Mouse (Mus musculus) midbrain, postnatal 0 days (tissue): ENCODE measurements around the gene Gal3st3. TPM values are rescaled to one million over a fixed set of nuclear protein-coding genes. Genes with fewer than 3 reads are reported as not detected.

ENCODE experiments used
- ATAC-seq: fragments of 200-750 bp; cut with Nextera tagmentation; 2 replicates; pipeline ENCODE4 v1.8.0; 2017; ENCODE audit warnings: moderate number of reproducible peaks, mild to moderate bottlenecking, moderate TSS enrichment, moderate library complexity; ENCODE audit not compliant: low FRiP score
- DNase-seq: peaks from one replicate; pipeline ENCODE4 v3.0.0-alpha.2; 2015; ENCODE audit warnings: low spot score
- H3K27ac ChIP-seq: fragments of 300-500 bp; sonication (generic); 2 replicates; pipeline ENCODE4 v1.5.1; 2014; ENCODE audit warnings: low read depth, mild to moderate bottlenecking, low read length, mixed read lengths
- H3K27me3 ChIP-seq: fragments of 300-500 bp; sonication (generic); 2 replicates; pipeline ENCODE4 v1.6.1; 2014; ENCODE audit warnings: low read length, control low read depth, mixed read lengths; ENCODE audit not compliant: insufficient read depth
- H3K36me3 ChIP-seq: fragments of 300-500 bp; sonication (generic); 2 replicates; pipeline ENCODE4 v1.6.1; 2014; ENCODE audit warnings: low read length, control low read depth, mixed read lengths; ENCODE audit not compliant: insufficient read depth
- H3K4me1 ChIP-seq: fragments of 300-500 bp; sonication (generic); 2 replicates; pipeline ENCODE4 v1.6.1; 2014; ENCODE audit warnings: mild to moderate bottlenecking, control low read depth, antibody characterized with exemption, low read length, mixed read lengths; ENCODE audit not compliant: insufficient read depth
- H3K4me2 ChIP-seq: fragments of 300-500 bp; sonication (generic); 2 replicates; pipeline ENCODE4 v1.6.1; 2014; ENCODE audit warnings: low read depth, mild to moderate bottlenecking, low read length, mixed read lengths; ENCODE audit not compliant: poor library complexity, severe bottlenecking
- H3K4me3 ChIP-seq: fragments of 300-500 bp; sonication (generic); 2 replicates; pipeline ENCODE4 v1.5.1; 2014; ENCODE audit warnings: low read depth, mild to moderate bottlenecking, low read length, moderate library complexity
- H3K9ac ChIP-seq: fragments of 300-500 bp; sonication (generic); replicated peaks from 2 replicates; pipeline ENCODE4 v1.6.1; 2014; ENCODE audit warnings: mild to moderate bottlenecking, low read length, moderate library complexity, mixed read lengths; ENCODE audit not compliant: poor library complexity, severe bottlenecking
- H3K9me3 ChIP-seq: fragments of 300-500 bp; sonication (generic); 2 replicates; pipeline ENCODE4 v1.6.1; 2016; ENCODE audit warnings: low read length, control low read depth
- CTCF ChIP-seq: IDR thresholded peaks from 2 replicates; pipeline ENCODE4 v1.5.1; 2016; ENCODE audit warnings: antibody characterized with exemption, mild to moderate bottlenecking
- WGBS: fragments of 180-500 bp; shearing (Covaris S2); extraction: QIAGEN DNeasy Blood & Tissue Kit; methylation state at CpG from one replicate; pipeline ENCODE4 v1.1.7; 2014; 5-methylcytosine and 5-hydroxymethylcytosine counted together
- polyA plus RNA-seq: library from polyadenylated mRNA; unstranded; fragments of >200 nt; fragmentation: Nextera tagmentation; extraction: Ambion mirVana; gene quantifications from 2 replicates; pipeline ENCODE4 v1.2.1, GENCODE M21; 2015
- total RNA-seq: library from RNA; depleted of rRNA; stranded (reverse); fragments of >200 nt; gene quantifications from 2 replicates; pipeline ENCODE4 v1.2.3, GENCODE M21; 2014

Gene Gal3st3
- total and polyA plus RNA-seq, 2 experiments from 2014 or later = 29.2 to 40.8 TPM

GRCm38 (mm10) chr19:5323801-5324200 is 25.7 kb downstream of the Gal3st3 start:
- Histone ChIP-seq H3K27me3 (no peaks in the 10 kb centered on the region), H3K4me2 (no peak overlapping the region), H3K4me3 (no peak overlapping the region), H3K9ac (no peak overlapping the region), H3K27ac (no peak overlapping the region), H3K4me1 (no peaks in the 10 kb centered on the region), H3K9me3 (no peaks in the 10 kb centered on the region), H3K36me3 (no peaks in the 10 kb centered on the region)
- no peak for DNase-seq
- no peak for TF ChIP-seq CTCF
- 55% methylated on average over 17 of the region's 17 CpGs for WGBS
- ATAC-seq = no peak

GRCm38 (mm10) chr19:5327970-5328369 is 29.8 kb downstream of the Gal3st3 start:
- H3K9ac ChIP-seq = no peak overlapping the region
- no peak for DNase-seq
- WGBS = 69% methylated on average over 19 of the region's 19 CpGs
- H3K4me2 ChIP-seq = no peak overlapping the region
- no peaks in the 10 kb centered on the region for H3K27me3 ChIP-seq
- H3K36me3 ChIP-seq = no peaks in the 10 kb centered on the region
- H3K9me3 ChIP-seq = no peaks in the 10 kb centered on the region
- H3K4me3 ChIP-seq = no peak overlapping the region
- ATAC-seq = no peak
- no peak overlapping the region for H3K27ac ChIP-seq
- no peaks in the 10 kb centered on the region for H3K4me1 ChIP-seq
- no peak for TF ChIP-seq CTCF

- DNase-seq = no peak
- Histone ChIP-seq H3K9me3 (no peaks in the 10 kb centered on the region), H3K4me3 (no peak overlapping the region), H3K4me2 (no peak overlapping the region), H3K36me3 (no peaks in the 10 kb centered on the region), H3K27ac (no peak overlapping the region), H3K4me1 (no peaks in the 10 kb centered on the region), H3K9ac (no peak overlapping the region), H3K27me3 (no peaks in the 10 kb centered on the region)
- 80% methylated on average over 5 of the region's 5 CpGs for whole genome bisulfite sequencing
- ATAC-seq = no peak
- no peak for TF ChIP-seq CTCF
Measured at GRCm38 (mm10) chr19:5334741-5335140, 36.6 kb downstream of the Gal3st3 start.

GRCm38 (mm10) chr19:5335441-5335840 is 37.3 kb downstream of the Gal3st3 start, which contains the start of gene Catsper1:
Catsper1 (plus strand) TSS chr19:5335741.
- H3K27ac ChIP-seq = no peak within 1 kb of the TSS
- no peak for TF ChIP-seq CTCF
- no peak for ATAC-seq

GRCm38 (mm10) chr19:5337975-5338374 is 39.8 kb downstream of the Gal3st3 start:
- H3K9me3 ChIP-seq = no peaks in the 10 kb centered on the region
- ATAC-seq (no peak), DNase-seq (peak; percentile 64)
- 25% methylated on average over 5 of the region's 5 CpGs for WGBS
- H3K27ac ChIP-seq = no peak overlapping the region
- peak; percentile 82 for TF ChIP-seq CTCF
- no peak overlapping the region for H3K9ac ChIP-seq
- H3K36me3 ChIP-seq = no peaks in the 10 kb centered on the region
- no peaks in the 10 kb centered on the region for H3K27me3 ChIP-seq
- H3K4me2 ChIP-seq = no peak overlapping the region
- no peak overlapping the region for H3K4me3 ChIP-seq
- no peaks in the 10 kb centered on the region for H3K4me1 ChIP-seq

More at GRCm38 (mm10) chr19:5335441-5335840, 37.3 kb downstream of the Gal3st3 start, which contains the start of gene Catsper1:
- Histone ChIP-seq H3K9ac (no peak within 1 kb of the TSS), H3K27me3 (no peaks in the 10 kb centered on the region), H3K4me2 (no peak within 1 kb of the TSS), H3K36me3 (no peaks in the 10 kb centered on the region), H3K9me3 (no peaks in the 10 kb centered on the region), H3K4me1 (no peaks in the 10 kb centered on the region), H3K4me3 (no peak within 1 kb of the TSS)
- DNase-seq = no peak
- WGBS = 90% methylated on average over 6 of the region's 6 CpGs

- Histone ChIP-seq H3K27ac (no peak overlapping the region), H3K9me3 (no peaks in the 10 kb centered on the region), H3K4me1 (no peaks in the 10 kb centered on the region), H3K4me3 (no peak overlapping the region), H3K36me3 (no peaks in the 10 kb centered on the region), H3K27me3 (no peaks in the 10 kb centered on the region), H3K9ac (no peak overlapping the region), H3K4me2 (no peak overlapping the region)
- DNase-seq = no peak
- WGBS = 88% methylated on average over 7 of the region's 7 CpGs
- no peak for ATAC-seq
- TF ChIP-seq CTCF = no peak
Measured at GRCm38 (mm10) chr19:5341360-5341759, 43.2 kb downstream of the Gal3st3 start.
